Mouse (Mus musculus) CH12.LX (cell line): Measurements from ENCODE around the gene Samd4b. TPM values are rescaled to one million over a fixed set of nuclear protein-coding genes. Genes with fewer than 3 reads are reported as not detected.
"Not testable (repeated sequence)": the region's sequence is repeated elsewhere in the genome, so short reads cannot be mapped to it uniquely, and the experiment has no call there.

Source experiments
- DNase-seq: peaks from one replicate; pipeline ENCODE4 v3.0.0-alpha.2; 2013; ENCODE audit errors: extremely low read depth
- H3K27ac ChIP-seq: 2 replicates; pipeline ENCODE4 v1.5.1; 2012; ENCODE audit warnings: low read depth, mild to moderate bottlenecking, control low read depth, moderate library complexity; ENCODE audit not compliant: insufficient read depth
- H3K27me3 ChIP-seq: replicated peaks from 2 replicates; pipeline ENCODE3; 2012; ENCODE audit warnings: inconsistent platforms
- H3K36me3 ChIP-seq, 2 experiments: replicated peaks in 1 of 2; 2 replicates each; pipeline versions ENCODE3 to v1.6.1; 2012; ENCODE audit warnings: inconsistent platforms in 1 of 2, low read length in 1 of 2, mild to moderate bottlenecking in 1 of 2, mixed read lengths in 1 of 2, moderate library complexity in 1 of 2; ENCODE audit not compliant: control insufficient read depth in 1 of 2, insufficient read depth in 1 of 2
- H3K4me1 ChIP-seq, 2 experiments: 2 replicates each; pipeline ENCODE4 v1.6.1; 2012; ENCODE audit warnings: inconsistent platforms in 1 of 2, moderate library complexity in 1 of 2; ENCODE audit not compliant: insufficient read depth in 2 of 2, control insufficient read depth in 1 of 2
- H3K4me2 ChIP-seq: 2 replicates; pipeline ENCODE4 v1.6.1; 2012; ENCODE audit warnings: low read depth, mild to moderate bottlenecking, control low read depth; ENCODE audit not compliant: poor library complexity, insufficient read depth, severe bottlenecking
- H3K4me3 ChIP-seq, 3 experiments: fragments of 150-350 bp in 1 of 3; sonication (generic) in 1 of 3; replicated peaks in 1 of 3; 2 replicates each; pipeline versions ENCODE3 to v1.5.1; 2011 to 2012; ENCODE audit warnings: low read depth in 2 of 3, low read length in 2 of 3, mild to moderate bottlenecking in 2 of 3, moderate library complexity in 2 of 3, control low read depth in 1 of 3, improper control_type of control experiment in 1 of 3, inconsistent platforms in 1 of 3, mixed read lengths in 1 of 3; ENCODE audit not compliant: poor library complexity in 1 of 3
- H3K79me2 ChIP-seq: replicated peaks from 2 replicates; pipeline ENCODE4 v1.6.1; 2012; ENCODE audit warnings: mild to moderate bottlenecking, moderate library complexity; ENCODE audit not compliant: control insufficient read depth, poor library complexity, insufficient read depth, severe bottlenecking; ENCODE audit errors: extremely low read depth
- H3K9ac ChIP-seq: 2 replicates; pipeline ENCODE4 v1.6.1; 2012; ENCODE audit warnings: low read depth, mild to moderate bottlenecking, control low read depth, moderate library complexity; ENCODE audit not compliant: insufficient read depth
- H3K9me3 ChIP-seq: replicated peaks from 2 replicates; pipeline ENCODE3; 2012; ENCODE audit warnings: low read length, inconsistent platforms, mixed read lengths
- CTCF ChIP-seq, 2 experiments: IDR thresholded peaks in 1 of 2; conservative IDR thresholded peaks in 1 of 2; 2 replicates each; pipeline ENCODE4 v1.5.1; 2011 to 2012; ENCODE audit warnings: low read depth in 2 of 2, low read length in 2 of 2, improper control_type of control experiment in 1 of 2, inconsistent platforms in 1 of 2, mild to moderate bottlenecking in 1 of 2, moderate library complexity in 1 of 2
- ETS1 ChIP-seq: conservative IDR thresholded peaks from 2 replicates; pipeline ENCODE4 v1.6.1; 2012; ENCODE audit warnings: low read depth, mild to moderate bottlenecking, inconsistent platforms, low read length, improper control_type of control experiment, moderate library complexity
- NELFE ChIP-seq: IDR thresholded peaks from 2 replicates; pipeline ENCODE4 v1.6.1; 2011; ENCODE audit warnings: low read depth, low read length, improper control_type of control experiment
- TBP ChIP-seq: conservative IDR thresholded peaks from 2 replicates; pipeline ENCODE4 v1.6.1; 2011; ENCODE audit warnings: low read depth, low read length, improper control_type of control experiment
- UBTF ChIP-seq: IDR thresholded peaks from 2 replicates; pipeline ENCODE4 v1.6.1; 2012; ENCODE audit warnings: low read depth, mild to moderate bottlenecking, inconsistent platforms, low read length, improper control_type of control experiment, moderate library complexity
- dilution Hi-C: fragments of 300-500 bp; cut with MboI; formaldehyde crosslinking; loops from 2 replicates; pipeline ENCODE4 v1.14.3; 2020; ENCODE audit warnings: low sequenced_read_pairs; ENCODE audit not compliant: extremely low pct_unique_long_range_greater_than_20kb, extremely low pct_ligation_motif_present
- in situ Hi-C: fragments of 300-500 bp; cut with MboI; formaldehyde crosslinking; loops from 3 replicates; pipeline ENCODE4 v1.14.3; 2019; ENCODE audit warnings: low sequenced_read_pairs, low pct_ligation_motif_present, low pct_unique_long_range_greater_than_20kb, mixed read lengths
- polyA plus RNA-seq: library from polyadenylated mRNA; unstranded; fragments of >175 nt; gene quantifications from 2 replicates; pipeline ENCODE4 v1.2.1, GENCODE M21; 2012; ENCODE audit warnings: low read depth; ENCODE audit not compliant: insufficient read length
- total RNA-seq, 2 experiments: library from RNA; depleted of rRNA; stranded (reverse); fragments of 300-350 nt in 1 of 2; fragments of >200 nt in 1 of 2; gene quantifications; 2 replicates each; pipeline ENCODE4 v1.2.3; 2012 to 2014

The Samd4b gene
- total and polyA plus RNA-seq, 3 experiments = 3.7 to 24.6 (median 10.0) TPM

GRCm38 (mm10) chr7:28522536-28522935 is 75.4 kb downstream of the Samd4b start, which contains the start of gene Ifnl3:
Ifnl3 (plus strand) TSS chr7:28522836.
- H3K4me2 ChIP-seq, H3K4me3 ChIP-seq, DNase-seq, H3K79me2 ChIP-seq, H3K9me3 ChIP-seq, dilution Hi-C loops, H3K9ac ChIP-seq, H3K27ac ChIP-seq, in situ Hi-C loops, H3K36me3 ChIP-seq, H3K4me1 ChIP-seq: not testable (repeated sequence)
- H3K27me3 ChIP-seq = peaks cover 24% of the 10 kb centered on the region

- peak overlapping the region; percentile 8; the same call in 1 of the 2 replicates for H3K4me2 ChIP-seq
- 0 out of 2 replicates have a peak overlapping the region, but pooled peaks have one; percentile 23 for H3K9ac ChIP-seq
- in situ Hi-C loops (no loop called here), dilution Hi-C loops (no loop called here)
- DNase-seq = no peak
- no peaks in the 10 kb centered on the region for H3K36me3 ChIP-seq
- peak; percentile 96 for TF ChIP-seq TBP
- no peak for TF ChIP-seq NELFE
- TF ChIP-seq UBTF = peak; percentile 98
- TF ChIP-seq CTCF (conservative IDR thresholded peaks at IDR 0.05 in 1 of 2, IDR thresholded peaks at IDR 0.05 in 1 of 2; ENCODE audit: low read depth in 2 of 2, low read length in 2 of 2) = 0 out of 4 replicates have a peak, but pooled peaks of 1 of the 2 experiments have one; percentile 2
- no peak for TF ChIP-seq ETS1
- H3K9me3 ChIP-seq = no peaks in the 10 kb centered on the region
- H3K79me2 ChIP-seq = no peaks in the 10 kb centered on the region
- no peak overlapping the region for H3K27ac ChIP-seq
- no peak overlapping the region for H3K4me3 ChIP-seq
- H3K4me1 ChIP-seq = peaks cover 0 to 10% of the 10 kb centered on the region in 2 experiments; a peak in 1 of 4 replicates
- H3K27me3 ChIP-seq = peaks cover 54% of the 10 kb centered on the region
Measured at GRCm38 (mm10) chr7:28511441-28511840, 86.5 kb downstream of the Samd4b start.

GRCm38 (mm10) chr7:28510405-28510974 is 87.5 kb downstream of the Samd4b start, which contains the start of gene Ifnl2:
Ifnl2 (minus strand) TSS chr7:28510455.
- in situ Hi-C loops, H3K9ac ChIP-seq, H3K36me3 ChIP-seq, H3K27ac ChIP-seq, DNase-seq, dilution Hi-C loops, H3K4me1 ChIP-seq, H3K79me2 ChIP-seq, H3K9me3 ChIP-seq, H3K4me3 ChIP-seq: not testable (repeated sequence)
- peaks cover 52% of the 10 kb centered on the region for H3K27me3 ChIP-seq
- H3K4me2 ChIP-seq = peak within 1 kb of the TSS; percentile 13; the same call in 1 of the 2 replicates

GRCm38 (mm10) chr7:28509121-28509520 is 88.8 kb downstream of the Samd4b start:
- H3K36me3 ChIP-seq, H3K27ac ChIP-seq, in situ Hi-C loops, H3K4me1 ChIP-seq, H3K4me2 ChIP-seq, H3K79me2 ChIP-seq, H3K9me3 ChIP-seq, dilution Hi-C loops, DNase-seq, H3K4me3 ChIP-seq, H3K9ac ChIP-seq: not testable (repeated sequence)
- H3K27me3 ChIP-seq = peaks cover 57% of the 10 kb centered on the region
